Mouse (Mus musculus): ENCODE results near the gene Cyth3.

Cyth3 gene

DNA sequence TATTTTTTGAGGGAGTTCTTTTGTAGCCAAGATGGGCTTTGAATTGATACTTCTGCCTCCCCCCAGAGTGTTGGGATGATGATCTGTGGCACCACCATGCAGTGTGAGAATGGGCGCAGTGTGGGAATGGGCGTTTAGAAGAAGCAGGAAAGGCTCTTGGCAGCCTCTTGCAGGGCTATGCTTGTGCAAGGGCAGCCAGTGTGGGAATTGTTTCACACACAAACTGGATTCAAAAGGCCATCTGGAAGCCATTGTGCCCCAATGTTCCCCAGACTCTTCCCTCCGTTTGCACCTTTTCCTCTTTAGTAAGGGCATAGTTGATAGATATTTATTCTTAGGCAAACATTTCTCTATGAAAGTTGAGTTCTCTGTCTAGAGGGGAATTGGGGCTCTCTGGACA lies 19.3 kb downstream of the Cyth3 start:
- peaks cover 3% of the 10 kb centered on the region; the same call in 1 of the 2 replicates for H3K4me1 ChIP-seq (replicated peaks; ENCODE audit: low read depth, low read length)
- no peaks in the 10 kb centered on the region for H3K9me3 ChIP-seq (ENCODE audit: low read length)
- no peak overlapping the region for H3K4me3 ChIP-seq (replicated peaks; ENCODE audit: low read length)
- H3K27me3 ChIP-seq (ENCODE audit: insufficient read depth, low read length): no peaks in the 10 kb centered on the region
- TF ChIP-seq NANOG (IDR thresholded peaks at IDR 0.05; ENCODE audit: borderline replicate concordance, low read length) (no peak), CTCF (conservative IDR thresholded peaks at IDR 0.05; ENCODE audit: low read length) (no peak), POU5F1 (IDR thresholded peaks at IDR 0.05; ENCODE audit: borderline replicate concordance, low read length) (no peak)
- no peaks in the 10 kb centered on the region for H3K36me3 ChIP-seq (ENCODE audit: insufficient read depth, low read length)

DNA sequence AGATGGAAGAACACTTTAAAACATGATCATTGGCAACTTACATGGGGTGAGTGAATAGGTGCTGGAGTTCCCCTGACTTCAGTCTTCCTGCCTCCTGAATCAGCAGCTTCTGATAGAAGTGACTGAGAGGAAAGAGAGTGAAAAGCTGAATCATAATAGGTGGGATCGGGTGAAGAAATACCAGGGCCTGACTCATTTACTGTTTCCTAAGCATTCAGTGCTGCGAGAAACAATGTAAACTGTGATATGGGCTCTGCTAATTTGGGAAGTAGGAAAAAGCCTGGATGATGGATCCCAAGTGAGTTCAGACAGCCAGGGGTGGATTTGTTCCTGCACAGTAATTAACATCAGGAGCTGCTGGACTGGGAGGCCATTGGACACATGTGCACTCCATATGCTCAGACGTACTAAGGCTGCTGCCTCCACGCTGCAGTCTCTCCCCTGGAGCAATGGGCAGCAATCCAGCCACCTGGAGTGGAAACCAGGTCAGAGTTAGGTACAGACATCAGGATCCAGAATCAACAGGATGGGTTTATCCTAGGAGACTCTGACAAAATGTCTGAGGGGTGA lies 20.1 kb downstream of the Cyth3 start:
- TF ChIP-seq POU5F1 (IDR thresholded peaks at IDR 0.05; ENCODE audit: borderline replicate concordance, low read length) (no peak), CTCF (conservative IDR thresholded peaks at IDR 0.05; ENCODE audit: low read length) (no peak), NANOG (IDR thresholded peaks at IDR 0.05; ENCODE audit: borderline replicate concordance, low read length) (no peak)
- peaks cover 3% of the 10 kb centered on the region; the same call in 1 of the 2 replicates for H3K4me1 ChIP-seq (replicated peaks; ENCODE audit: low read depth, low read length)
- no peak overlapping the region for H3K4me3 ChIP-seq (replicated peaks; ENCODE audit: low read length)
- H3K27me3 ChIP-seq (ENCODE audit: insufficient read depth, low read length): no peaks in the 10 kb centered on the region
- H3K9me3 ChIP-seq (ENCODE audit: low read length): no peaks in the 10 kb centered on the region
- no peaks in the 10 kb centered on the region for H3K36me3 ChIP-seq (ENCODE audit: insufficient read depth, low read length)

DNA sequence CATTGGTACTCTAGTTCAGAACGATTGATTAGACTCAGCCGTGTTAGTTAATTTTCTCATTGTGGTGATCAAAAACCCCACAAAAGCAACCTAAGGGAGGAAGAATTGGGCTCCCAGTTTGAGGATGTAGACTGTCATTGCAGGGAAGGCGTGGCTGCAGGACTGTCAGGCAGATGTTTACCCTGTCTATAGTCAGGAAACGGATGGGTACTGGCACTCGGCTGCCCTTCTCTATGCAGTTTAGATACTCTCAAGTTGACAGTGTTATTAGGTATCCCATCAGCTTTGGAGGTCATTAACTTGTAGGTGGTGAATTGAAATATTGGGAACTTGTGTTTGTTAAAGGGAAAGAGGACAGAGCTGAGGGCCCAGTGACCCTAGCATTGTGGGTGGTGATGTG lies 23.7 kb downstream of the Cyth3 start:
- H3K4me3 ChIP-seq (replicated peaks; ENCODE audit: low read length): no peak overlapping the region
- no peaks in the 10 kb centered on the region for H3K9me3 ChIP-seq (ENCODE audit: low read length)
- H3K4me1 ChIP-seq (replicated peaks; ENCODE audit: low read depth, low read length): peaks cover 3% of the 10 kb centered on the region; the same call in 1 of the 2 replicates
- H3K36me3 ChIP-seq (ENCODE audit: insufficient read depth, low read length): no peaks in the 10 kb centered on the region
- H3K27me3 ChIP-seq (ENCODE audit: insufficient read depth, low read length): no peaks in the 10 kb centered on the region
- TF ChIP-seq POU5F1 (IDR thresholded peaks at IDR 0.05; ENCODE audit: borderline replicate concordance, low read length) (no peak), CTCF (conservative IDR thresholded peaks at IDR 0.05; ENCODE audit: low read length) (no peak), NANOG (IDR thresholded peaks at IDR 0.05; ENCODE audit: borderline replicate concordance, low read length) (no peak)

DNA sequence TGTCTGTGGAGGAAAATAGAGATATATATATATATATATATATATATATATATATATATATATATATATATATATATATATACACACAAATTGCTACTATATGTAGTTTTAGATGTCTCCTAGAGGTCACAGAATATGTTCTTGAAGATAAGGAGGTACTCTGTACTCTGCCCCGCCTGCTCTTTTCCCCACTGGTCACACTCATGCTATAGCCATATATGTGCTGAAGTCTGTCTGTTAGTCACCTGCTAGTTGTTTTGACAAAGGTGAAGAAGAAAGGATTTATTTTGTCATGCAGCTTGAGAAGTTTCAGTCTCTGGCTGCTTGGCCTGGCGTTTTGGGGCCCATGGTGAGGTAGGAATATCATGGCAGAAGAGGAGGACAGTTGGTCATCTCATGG lies 25.2 kb downstream of the Cyth3 start:
- TF ChIP-seq POU5F1 (IDR thresholded peaks at IDR 0.05; ENCODE audit: borderline replicate concordance, low read length): no peak
- TF ChIP-seq CTCF (conservative IDR thresholded peaks at IDR 0.05; ENCODE audit: low read length): no peak
- no peaks in the 10 kb centered on the region for H3K27me3 ChIP-seq (ENCODE audit: insufficient read depth, low read length)

DNA sequence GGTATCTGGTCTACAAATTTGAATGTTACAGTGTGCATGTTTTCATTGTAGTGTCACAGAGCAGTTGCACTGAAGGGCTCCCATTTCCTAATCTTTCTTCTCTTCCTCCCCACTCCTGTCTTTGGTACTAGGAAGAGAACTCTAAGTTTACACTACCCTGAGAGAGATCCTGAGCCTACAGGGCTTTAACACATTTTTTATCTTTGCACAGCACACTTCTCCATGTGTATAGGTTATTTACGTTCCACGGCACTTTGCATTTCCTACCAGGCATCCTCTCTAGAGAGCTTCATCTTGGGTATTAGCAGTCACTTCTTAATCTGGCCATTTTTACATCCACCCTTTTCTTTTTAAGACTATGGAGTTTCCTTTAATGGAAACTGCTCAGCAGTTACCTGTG lies 25.8 kb downstream of the Cyth3 start:
- H3K9me3 ChIP-seq (ENCODE audit: low read length): no peaks in the 10 kb centered on the region
- H3K36me3 ChIP-seq (ENCODE audit: insufficient read depth, low read length): no peaks in the 10 kb centered on the region
- TF ChIP-seq NANOG (IDR thresholded peaks at IDR 0.05; ENCODE audit: borderline replicate concordance, low read length) (no peak), POU5F1 (IDR thresholded peaks at IDR 0.05; ENCODE audit: borderline replicate concordance, low read length) (no peak), CTCF (conservative IDR thresholded peaks at IDR 0.05; ENCODE audit: low read length) (no peak)
- no peaks in the 10 kb centered on the region for H3K27me3 ChIP-seq (ENCODE audit: insufficient read depth, low read length)
- no peaks in the 10 kb centered on the region for H3K4me1 ChIP-seq (replicated peaks; ENCODE audit: low read depth, low read length)
- no peak overlapping the region for H3K4me3 ChIP-seq (replicated peaks; ENCODE audit: low read length)

More for the DNA sequence above, 25.2 kb downstream of the Cyth3 start:
- H3K9me3 ChIP-seq (ENCODE audit: low read length): no peaks in the 10 kb centered on the region
- H3K36me3 ChIP-seq (ENCODE audit: insufficient read depth, low read length): no peaks in the 10 kb centered on the region
- no peak overlapping the region for H3K4me3 ChIP-seq (replicated peaks; ENCODE audit: low read length)
- peaks cover 3% of the 10 kb centered on the region; the same call in 1 of the 2 replicates for H3K4me1 ChIP-seq (replicated peaks; ENCODE audit: low read depth, low read length)

GRCm38 (mm10) chr5:143649168-143649567 lies 26.9 kb downstream of the Cyth3 start:
- Histone ChIP-seq H3K27me3 (ENCODE audit: insufficient read depth, low read length) (no peaks in the 10 kb centered on the region), H3K4me1 (replicated peaks; ENCODE audit: low read depth, low read length) (no peaks in the 10 kb centered on the region), H3K9me3 (ENCODE audit: low read length) (no peaks in the 10 kb centered on the region), H3K4me3 (replicated peaks; ENCODE audit: low read length) (no peak overlapping the region), H3K36me3 (ENCODE audit: insufficient read depth, low read length) (no peaks in the 10 kb centered on the region)
- no peak for TF ChIP-seq POU5F1 (IDR thresholded peaks at IDR 0.05; ENCODE audit: borderline replicate concordance, low read length)
- TF ChIP-seq NANOG (IDR thresholded peaks at IDR 0.05; ENCODE audit: borderline replicate concordance, low read length): no peak
- no peak for TF ChIP-seq CTCF (conservative IDR thresholded peaks at IDR 0.05; ENCODE audit: low read length)

GRCm38 (mm10) chr5:143651855-143652631 lies 29.8 kb downstream of the Cyth3 start:
- Histone ChIP-seq H3K36me3 (ENCODE audit: insufficient read depth, low read length) (no peaks in the 10 kb centered on the region), H3K4me3 (replicated peaks; ENCODE audit: low read length) (no peak overlapping the region), H3K27me3 (ENCODE audit: insufficient read depth, low read length) (no peaks in the 10 kb centered on the region), H3K4me1 (replicated peaks; ENCODE audit: low read depth, low read length) (no peaks in the 10 kb centered on the region), H3K9me3 (ENCODE audit: low read length) (no peaks in the 10 kb centered on the region)
- no peak for TF ChIP-seq CTCF (conservative IDR thresholded peaks at IDR 0.05; ENCODE audit: low read length)
- no peak for TF ChIP-seq POU5F1 (IDR thresholded peaks at IDR 0.05; ENCODE audit: borderline replicate concordance, low read length)
- no peak for TF ChIP-seq NANOG (IDR thresholded peaks at IDR 0.05; ENCODE audit: borderline replicate concordance, low read length)

DNA sequence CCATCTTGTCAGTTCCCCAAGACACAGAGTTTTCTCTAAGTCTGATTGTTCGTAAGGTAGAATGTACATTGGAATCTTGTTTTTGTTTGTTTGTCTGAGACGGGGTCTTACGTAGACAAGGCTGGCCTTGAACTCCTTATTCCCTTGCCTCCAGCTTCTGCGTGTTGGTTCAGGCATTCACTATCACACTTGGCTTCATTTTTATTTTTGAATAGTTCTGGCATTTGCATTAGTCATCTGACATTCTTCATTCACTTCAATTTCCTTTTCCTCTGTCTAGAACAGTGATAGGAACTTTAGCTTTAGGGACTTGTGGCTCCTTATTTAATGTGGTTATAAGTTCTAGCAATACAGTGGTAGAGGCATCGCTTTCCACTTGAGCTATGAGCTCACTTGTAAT lies 31.2 kb downstream of the Cyth3 start:
- H3K4me3 ChIP-seq (replicated peaks; ENCODE audit: low read length): no peak overlapping the region
- H3K9me3 ChIP-seq (ENCODE audit: low read length): no peaks in the 10 kb centered on the region
- H3K36me3 ChIP-seq (ENCODE audit: insufficient read depth, low read length): no peaks in the 10 kb centered on the region
- H3K27me3 ChIP-seq (ENCODE audit: insufficient read depth, low read length): no peaks in the 10 kb centered on the region
- H3K4me1 ChIP-seq (replicated peaks; ENCODE audit: low read depth, low read length): no peaks in the 10 kb centered on the region
- TF ChIP-seq NANOG (IDR thresholded peaks at IDR 0.05; ENCODE audit: borderline replicate concordance, low read length): no peak
- TF ChIP-seq POU5F1 (IDR thresholded peaks at IDR 0.05; ENCODE audit: borderline replicate concordance, low read length): no peak
- no peak for TF ChIP-seq CTCF (conservative IDR thresholded peaks at IDR 0.05; ENCODE audit: low read length)

Measured in E14TG2a.4 (cell line).